Mouse (Mus musculus): Measurements from ENCODE around the gene Faxc.

- TF ChIP-seq CTCF (IDR thresholded peaks at IDR 0.05; ENCODE audit: control insufficient read depth, insufficient read depth, insufficient read length) (no peak), MAX (IDR thresholded peaks at IDR 0.05) (no peak), USF1 (IDR thresholded peaks at IDR 0.05; ENCODE audit: low read depth) (no peak), MYOD1 (IDR thresholded peaks at IDR 0.05; ENCODE audit: control insufficient read depth, insufficient read length, low read depth) (no peak)
These were observed 51.3 kb downstream of the Faxc start for GRCm38 (mm10) chr4:21982449-21982848.
